33 mouse cellular contexts compared by ENCODE assay signal in genomic region chr6:72208406-72209045, GRCm38 (mm10). TPM values are rescaled to one million over a fixed set of nuclear protein-coding genes. Genes with fewer than 3 reads are reported as not detected.
DNase-seq lines count a peak whose midpoint lies in the region; ATAC-seq and TF ChIP-seq lines count a peak whose summit lies in the region.
"Had no signal": no experiment of that assay in that cellular context is flagged by ENCODE, and none has a peak within 500 bp of the region (broad histone marks: within the 10 kb centered on the region; RNA-seq: fewer than 3 reads in every experiment).

No protein-coding gene starts in this region.

- TF ChIP-seq CTCF in cerebellum, adult 2 months (IDR thresholded peaks at IDR 0.05; ENCODE audit: borderline replicate concordance, insufficient read depth, low read depth, low read length): no peak

- peak; percentile 42 to 62 for DNase-seq in cerebellum, adult 2 months
- no peak for DNase-seq in cerebellum, adult 11-12 months
- DNase-seq in fibroblast of lung, adult 2 months (ENCODE audit: low read depth): peak; percentile 67
- DNase-seq in layer of hippocampus, adult 11-12 months (ENCODE audit: low spot score): no peak
- no peak for DNase-seq in left cerebral cortex, postnatal 36 days (ENCODE audit: low spot score in 2 of 2)
- DNase-seq: adrenal gland, postnatal 10 days; embryo, embryonic 11 days; gastrocnemius, adult 2 months; heart, adult 2 months; heart, postnatal 14 days; kidney, adult 11 months; kidney, postnatal 25 days; left cerebral cortex, postnatal 4 days; liver, embryonic 13.5 days; lung, adult 18-20 months; lung, postnatal 4 days; thymus, postnatal 14 days had no signal

- H3K9ac ChIP-seq in heart, embryonic 11.5 days (ENCODE audit: low read depth, low read length): 0 out of 2 replicates have a peak overlapping the region, but pooled peaks have one; percentile 10
- no peak overlapping the region for H3K9ac ChIP-seq in heart, embryonic 12.5 days
- H3K9ac ChIP-seq: embryonic facial prominence, embryonic 13.5 days; hindbrain, embryonic 15.5 days; limb, embryonic 15.5 days; liver, embryonic 13.5 days; midbrain, embryonic 12.5 days; neural tube, embryonic 12.5 days had no signal

- no peak overlapping the region for H3K4me3 ChIP-seq in cerebellum, adult 2 months (replicated peaks; ENCODE audit: insufficient read depth, low read depth, low read length)
- H3K4me3 ChIP-seq in heart, embryonic 11.5 days (ENCODE audit: low read depth, low read length): no peak overlapping the region
- no peak overlapping the region for H3K4me3 ChIP-seq in heart, embryonic 12.5 days
- H3K4me3 ChIP-seq: embryonic facial prominence, embryonic 13.5 days; gastrocnemius, adult 2 months; heart, adult 2 months; hindbrain, embryonic 10.5 days; hindbrain, embryonic 15.5 days; layer of hippocampus, adult 2 months; limb, embryonic 15.5 days; liver, embryonic 13.5 days; megakaryocyte, embryonic 14.5 days; midbrain, embryonic 12.5 days; myocyte; neural tube, embryonic 12.5 days had no signal

- no peak for TF ChIP-seq POLR2A in cerebellum, adult 2 months (IDR thresholded peaks at IDR 0.05; ENCODE audit: borderline replicate concordance, insufficient read depth, low read length)

- 52% methylated on average over 8 of the region's 8 CpGs for WGBS in cerebellum, adult 2 months
- WGBS in heart, embryonic 11.5 days (ENCODE audit: insufficient replicate concordance): 85% methylated on average over 8 of the region's 8 CpGs
- WGBS in heart, embryonic 12.5 days: 85% methylated on average over 8 of the region's 8 CpGs

- H3K27me3 ChIP-seq in cerebellum, adult 2 months (ENCODE audit: control insufficient read depth, insufficient read depth, low read length): no peaks in the 10 kb centered on the region
- no peaks in the 10 kb centered on the region for H3K27me3 ChIP-seq in heart, embryonic 11.5 days (ENCODE audit: control insufficient read depth, insufficient read depth, low read length)
- 0 out of 2 replicates have a peak, but pooled peaks cover 4% of the 10 kb centered on the region for H3K27me3 ChIP-seq in heart, embryonic 12.5 days (replicated peaks)
- H3K27me3 ChIP-seq: limb, embryonic 15.5 days; Patski had no signal

- H3K4me2 ChIP-seq in heart, embryonic 11.5 days: no peak overlapping the region
- H3K4me2 ChIP-seq in heart, embryonic 12.5 days: no peak overlapping the region
- H3K4me2 ChIP-seq: embryonic facial prominence, embryonic 13.5 days; hindbrain, embryonic 15.5 days; limb, embryonic 15.5 days; liver, embryonic 13.5 days; midbrain, embryonic 12.5 days; neural tube, embryonic 12.5 days had no signal

- H3K36me3 ChIP-seq in heart, embryonic 11.5 days (ENCODE audit: control insufficient read depth, insufficient read depth, low read length): no peaks in the 10 kb centered on the region
- peaks cover 19% of the 10 kb centered on the region for H3K36me3 ChIP-seq in heart, embryonic 12.5 days
- H3K36me3 ChIP-seq: G1E; hindbrain, embryonic 15.5 days; liver, embryonic 13.5 days; midbrain, embryonic 12.5 days had no signal

- peaks cover 34% of the 10 kb centered on the region for H3K4me1 ChIP-seq in cerebellum, adult 2 months (ENCODE audit: control insufficient read depth, insufficient read depth, low read length)
- peaks cover 21% of the 10 kb centered on the region for H3K4me1 ChIP-seq in heart, embryonic 11.5 days (ENCODE audit: control insufficient read depth, insufficient read depth, low read length)
- peaks cover 32% of the 10 kb centered on the region for H3K4me1 ChIP-seq in heart, embryonic 12.5 days (replicated peaks)
- H3K4me1 ChIP-seq: liver, embryonic 13.5 days had no signal

- H3K9me3 ChIP-seq in heart, embryonic 11.5 days (replicated peaks; ENCODE audit: control insufficient read depth, low read length): no peaks in the 10 kb centered on the region
- H3K9me3 ChIP-seq in heart, embryonic 12.5 days (replicated peaks): no peaks in the 10 kb centered on the region
- H3K9me3 ChIP-seq: embryonic facial prominence, embryonic 13.5 days; G1E; hindbrain, embryonic 10.5 days; hindbrain, embryonic 15.5 days; limb, embryonic 15.5 days; liver, embryonic 13.5 days; megakaryocyte, embryonic 14.5 days; midbrain, embryonic 12.5 days; neural tube, embryonic 12.5 days had no signal

- H3K27ac ChIP-seq in cerebellum, adult 2 months (ENCODE audit: insufficient read depth, low read length): no peak overlapping the region
- no peak overlapping the region for H3K27ac ChIP-seq in heart, embryonic 11.5 days (ENCODE audit: low read depth, low read length)
- H3K27ac ChIP-seq in heart, embryonic 12.5 days (ENCODE audit: poor library complexity, severe bottlenecking): no peak overlapping the region
- H3K27ac ChIP-seq: embryonic facial prominence, embryonic 13.5 days; gastrocnemius, adult 2 months; heart, adult 2 months; hindbrain, embryonic 10.5 days; hindbrain, embryonic 15.5 days; layer of hippocampus, adult 2 months; limb, embryonic 15.5 days; liver, embryonic 13.5 days; midbrain, embryonic 12.5 days; neural tube, embryonic 12.5 days had no signal

- ATAC-seq in heart, embryonic 11.5 days (replicated peaks; ENCODE audit: insufficient number of reproducible peaks, low FRiP score, low TSS enrichment): no peak
- no peak for ATAC-seq in heart, embryonic 12.5 days (ENCODE audit: insufficient number of reproducible peaks, low FRiP score)
- ATAC-seq: forebrain, embryonic 16.5 days; inflammation-experienced regulatory T-cells, adult 6 months; lung, postnatal 0 days; Patski had no signal

- intact Hi-C loops in left cerebral cortex, postnatal 36 days (cut with DNase I): no loop called here

RNA-seq across cellular contexts. Expression of gene Atoh8, which starts 26.9 kb away (rescaled TPM):
- polyA plus RNA-seq in cerebellum, adult 2 months (2012; rRNA removed): 4.4 and 5.9 TPM in 2 replicates
- polyA plus RNA-seq in heart, embryonic 11.5 days (2014; fragmentation: Nextera tagmentation; extraction: Ambion mirVana): 11.6 and 11.8 TPM in 2 replicates
- polyA plus RNA-seq in heart, embryonic 12.5 days (2016; fragmentation: Nextera tagmentation; extraction: Ambion mirVana): 14.1 and 14.9 TPM in 2 replicates
- total RNA-seq in left cerebral cortex, postnatal 36 days (2021): 1 to 10 TPM; 1.1 to 1.8 TPM
- total RNA-seq: G1E had no signal
- polyA plus RNA-seq: inflammation-experienced regulatory T-cells, adult 6 months had no signal

Comparison
In these comparisons a context has a peak if more than half of its experiments do, and no peak if none do; other contexts are left out.
1. DNase-seq: peak in cerebellum, adult 2 months (2 of 2) and fibroblast of lung, adult 2 months (single experiment); none in cerebellum, adult 11-12 months (single experiment), layer of hippocampus, adult 11-12 months (single experiment) and left cerebral cortex, postnatal 36 days (0 of 2).